Mouse (Mus musculus): ENCODE measurements at regions not wholly inside any gene's neighbourhood (a gene's known extent, or its start where the extent isn't known, plus 50 kb on each side); places are given as distances from the start of the nearest gene placed in this dataset.

DNA sequence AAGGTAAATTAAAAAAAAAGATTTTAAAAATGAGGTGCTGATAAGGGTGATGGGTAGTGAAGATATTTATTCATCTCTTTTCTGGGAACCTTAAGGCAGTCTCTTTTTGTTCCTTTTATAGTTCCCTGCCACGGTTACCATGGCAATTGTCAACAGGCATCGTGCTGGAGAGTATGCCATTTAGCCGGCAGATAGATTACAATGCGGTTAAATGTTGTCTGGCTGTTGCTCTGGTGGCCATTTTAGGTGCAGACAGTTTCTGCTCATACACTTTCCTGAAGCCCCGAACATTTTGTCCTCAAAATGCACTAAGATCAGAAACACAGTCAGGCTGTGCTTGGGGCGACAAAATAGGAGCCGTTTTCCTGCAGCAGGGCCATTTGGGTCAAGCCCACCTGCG is 81.8 kb downstream of the Zfp281 start:
- TF ChIP-seq CTCF (IDR thresholded peaks at IDR 0.05; ENCODE audit: borderline replicate concordance, insufficient read depth, low read length) (no peak), POLR2A (IDR thresholded peaks at IDR 0.05; ENCODE audit: low read depth, low read length) (no peak)
